Mouse (Mus musculus): ENCODE measurements at regions not wholly inside any gene's neighbourhood (a gene's known extent, or its start where the extent isn't known, plus 50 kb on each side); places are given as distances from the start of the nearest gene placed in this dataset.

- 84% methylated on average over 2 of the region's 2 CpGs for WGBS
- Histone ChIP-seq H3K36me3 (replicated peaks) (no peaks in the 10 kb centered on the region), H3K4me3 (no peak overlapping the region), H3K27ac (no peak overlapping the region), H3K9me3 (no peaks in the 10 kb centered on the region), H3K4me1 (no peaks in the 10 kb centered on the region), H3K27me3 (ENCODE audit: poor library complexity, severe bottlenecking) (no peaks in the 10 kb centered on the region)
- DNase-seq (ENCODE audit: extremely low spot score, low spot score), result no peak
Observed at GRCm38 (mm10) chr12:25565131-25565530, 468.2 kb upstream of the Id2 start.

GRCm38 (mm10) chr12:25559601-25560000, 462.7 kb upstream of the Id2 start:
- DNase-seq (ENCODE audit: extremely low spot score, low spot score), result no peak

GRCm38 (mm10) chr12:25553656-25554055, 456.7 kb upstream of the Id2 start:
- no peak overlapping the region for H3K27ac ChIP-seq
- WGBS, result 87% methylated on average over 1 of the region's 1 CpGs

More at GRCm38 (mm10) chr12:25559601-25560000, 462.7 kb upstream of the Id2 start:
- Histone ChIP-seq H3K4me1 (no peaks in the 10 kb centered on the region), H3K27me3 (ENCODE audit: poor library complexity, severe bottlenecking) (no peaks in the 10 kb centered on the region), H3K36me3 (replicated peaks) (no peaks in the 10 kb centered on the region), H3K9me3 (no peaks in the 10 kb centered on the region; the same call in 1 of the 2 replicates), H3K27ac (no peak overlapping the region), H3K4me3 (no peak overlapping the region)

GRCm38 (mm10) chr12:25549735-25550134, 452.8 kb upstream of the Id2 start:
- Histone ChIP-seq H3K4me3 (no peak overlapping the region), H3K9me3 (no peaks in the 10 kb centered on the region), H3K36me3 (replicated peaks) (no peaks in the 10 kb centered on the region), H3K27ac (no peak overlapping the region), H3K4me1 (peaks cover 2% of the 10 kb centered on the region), H3K27me3 (ENCODE audit: poor library complexity, severe bottlenecking) (no peaks in the 10 kb centered on the region)
- DNase-seq (ENCODE audit: extremely low spot score, low spot score), result no peak
- 86% methylated on average over 3 of the region's 3 CpGs for WGBS

More at GRCm38 (mm10) chr12:25553656-25554055, 456.7 kb upstream of the Id2 start:
- Histone ChIP-seq H3K4me3 (no peak overlapping the region), H3K36me3 (replicated peaks) (no peaks in the 10 kb centered on the region), H3K9me3 (no peaks in the 10 kb centered on the region; the same call in 1 of the 2 replicates), H3K27me3 (ENCODE audit: poor library complexity, severe bottlenecking) (no peaks in the 10 kb centered on the region), H3K4me1 (no peaks in the 10 kb centered on the region)
- DNase-seq (ENCODE audit: extremely low spot score, low spot score), result no peak

GRCm38 (mm10) chr12:25544253-25544652, 447.3 kb upstream of the Id2 start:
- 54% methylated on average over 6 of the region's 6 CpGs for WGBS
- Histone ChIP-seq H3K36me3 (replicated peaks) (no peaks in the 10 kb centered on the region), H3K9me3 (no peaks in the 10 kb centered on the region), H3K4me1 (peaks cover 11% of the 10 kb centered on the region), H3K27ac (peak overlapping the region; percentile 44), H3K27me3 (ENCODE audit: poor library complexity, severe bottlenecking) (no peaks in the 10 kb centered on the region), H3K4me3 (no peak overlapping the region)
- DNase-seq (ENCODE audit: extremely low spot score, low spot score), result no peak

GRCm38 (mm10) chr12:25534620-25534950, 437.6 kb upstream of the Id2 start:
- Histone ChIP-seq H3K4me3 (no peak overlapping the region), H3K27me3 (ENCODE audit: poor library complexity, severe bottlenecking) (no peaks in the 10 kb centered on the region), H3K4me1 (no peaks in the 10 kb centered on the region), H3K9me3 (no peaks in the 10 kb centered on the region), H3K27ac (no peak overlapping the region), H3K36me3 (replicated peaks) (no peaks in the 10 kb centered on the region)
- DNase-seq (ENCODE audit: extremely low spot score, low spot score), result no peak
- 84% methylated on average over 5 of the region's 5 CpGs for WGBS

- DNase-seq (ENCODE audit: extremely low spot score, low spot score), result peak; percentile 23
- 70% methylated on average over 10 of the region's 10 CpGs for WGBS
- H3K9me3 ChIP-seq, result no peaks in the 10 kb centered on the region
- no peak overlapping the region for H3K4me3 ChIP-seq
- H3K36me3 ChIP-seq (replicated peaks), result no peaks in the 10 kb centered on the region
- no peak overlapping the region for H3K27ac ChIP-seq
- no peaks in the 10 kb centered on the region for H3K4me1 ChIP-seq
- no peaks in the 10 kb centered on the region for H3K27me3 ChIP-seq (ENCODE audit: poor library complexity, severe bottlenecking)
Observed at GRCm38 (mm10) chr12:25533709-25534619, 437.0 kb upstream of the Id2 start.

GRCm38 (mm10) chr12:25530483-25530882, 433.5 kb upstream of the Id2 start:
- Histone ChIP-seq H3K9me3 (no peaks in the 10 kb centered on the region), H3K4me1 (no peaks in the 10 kb centered on the region), H3K27ac (no peak overlapping the region), H3K36me3 (replicated peaks) (no peaks in the 10 kb centered on the region), H3K4me3 (no peak overlapping the region), H3K27me3 (ENCODE audit: poor library complexity, severe bottlenecking) (no peaks in the 10 kb centered on the region)
- DNase-seq (ENCODE audit: extremely low spot score, low spot score), result no peak
- 82% methylated on average over 3 of the region's 3 CpGs for WGBS

GRCm38 (mm10) chr12:25529537-25529936, 432.6 kb upstream of the Id2 start:
- no peaks in the 10 kb centered on the region for H3K27me3 ChIP-seq (ENCODE audit: poor library complexity, severe bottlenecking)
- no peak overlapping the region for H3K4me3 ChIP-seq
- 94% methylated on average over 3 of the region's 3 CpGs for WGBS

GRCm38 (mm10) chr12:25526639-25527038, 429.7 kb upstream of the Id2 start:
- DNase-seq (ENCODE audit: extremely low spot score, low spot score), result no peak
- H3K9me3 ChIP-seq, result no peaks in the 10 kb centered on the region
- H3K27ac ChIP-seq, result no peak overlapping the region
- no peaks in the 10 kb centered on the region for H3K27me3 ChIP-seq (ENCODE audit: poor library complexity, severe bottlenecking)
- H3K4me1 ChIP-seq, result no peaks in the 10 kb centered on the region
- H3K36me3 ChIP-seq (replicated peaks), result no peaks in the 10 kb centered on the region
- no peak overlapping the region for H3K4me3 ChIP-seq
- WGBS, result 97% methylated on average over 11 of the region's 11 CpGs

More at GRCm38 (mm10) chr12:25529537-25529936, 432.6 kb upstream of the Id2 start:
- H3K36me3 ChIP-seq (replicated peaks), result no peaks in the 10 kb centered on the region
- DNase-seq (ENCODE audit: extremely low spot score, low spot score), result no peak
- no peaks in the 10 kb centered on the region for H3K9me3 ChIP-seq
- H3K27ac ChIP-seq, result no peak overlapping the region
- no peaks in the 10 kb centered on the region for H3K4me1 ChIP-seq

GRCm38 (mm10) chr12:25516738-25517137, 419.8 kb upstream of the Id2 start:
- Histone ChIP-seq H3K27me3 (ENCODE audit: poor library complexity, severe bottlenecking) (no peaks in the 10 kb centered on the region), H3K4me1 (no peaks in the 10 kb centered on the region), H3K27ac (no peak overlapping the region), H3K9me3 (no peaks in the 10 kb centered on the region), H3K4me3 (no peak overlapping the region), H3K36me3 (replicated peaks) (no peaks in the 10 kb centered on the region)
- 86% methylated on average over 2 of the region's 2 CpGs for WGBS
- DNase-seq (ENCODE audit: extremely low spot score, low spot score), result no peak

GRCm38 (mm10) chr12:25513679-25514078, 416.7 kb upstream of the Id2 start:
- Histone ChIP-seq H3K36me3 (replicated peaks) (no peaks in the 10 kb centered on the region), H3K9me3 (no peaks in the 10 kb centered on the region), H3K4me1 (no peaks in the 10 kb centered on the region), H3K27me3 (ENCODE audit: poor library complexity, severe bottlenecking) (no peaks in the 10 kb centered on the region), H3K4me3 (no peak overlapping the region), H3K27ac (no peak overlapping the region)
- no peak for DNase-seq (ENCODE audit: extremely low spot score, low spot score)

- Histone ChIP-seq H3K4me1 (no peaks in the 10 kb centered on the region), H3K36me3 (replicated peaks) (no peaks in the 10 kb centered on the region), H3K4me3 (no peak overlapping the region), H3K27me3 (ENCODE audit: poor library complexity, severe bottlenecking) (no peaks in the 10 kb centered on the region), H3K27ac (no peak overlapping the region), H3K9me3 (peaks cover 14% of the 10 kb centered on the region)
- no peak for DNase-seq (ENCODE audit: extremely low spot score, low spot score)
- 92% methylated on average over 4 of the region's 4 CpGs for WGBS
Observed at GRCm38 (mm10) chr12:25509666-25510065, 412.7 kb upstream of the Id2 start.

Data from forebrain, embryonic 10.5 days (tissue).